Mouse (Mus musculus): ENCODE results near the gene P3h1. TPM values are rescaled to one million over a fixed set of nuclear protein-coding genes. Genes with fewer than 3 reads are reported as not detected.
A peak's percentile ranks its signal among the peaks of the same experiment; 100 is the strongest.

The P3h1 gene
- polyA plus RNA-seq, 1 experiment from 2014 or later = 40.4 TPM

DNA sequence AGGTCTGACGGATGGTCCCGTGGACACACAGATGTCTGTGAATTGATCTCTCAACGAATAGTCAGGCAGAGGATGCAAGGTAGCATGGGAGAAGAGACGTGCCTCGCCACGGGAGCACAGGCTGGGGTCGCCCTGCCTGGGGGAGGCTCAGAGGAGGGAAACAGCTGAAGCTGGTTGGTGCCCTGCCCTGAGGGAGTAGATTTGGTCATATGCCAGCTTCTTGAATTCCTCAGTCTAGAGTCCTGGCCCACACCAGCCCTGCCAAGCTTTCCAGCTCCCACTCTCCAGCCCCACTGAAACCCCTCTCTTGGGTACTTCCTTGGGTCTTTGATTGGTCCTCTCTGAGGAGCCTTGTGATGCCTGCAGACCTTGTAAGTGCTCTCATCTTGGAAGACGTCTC, 16.0 kb upstream of the P3h1 start:
- 64% methylated on average over 8 of the region's 8 CpGs for WGBS
- H3K4me1 ChIP-seq (ENCODE audit: insufficient read depth) = no peaks in the 10 kb centered on the region
- no peak overlapping the region for H3K27ac ChIP-seq (ENCODE audit: low read depth)
- H3K4me3 ChIP-seq (ENCODE audit: low read depth, low read length) = no peak overlapping the region
- no peak overlapping the region for H3K4me2 ChIP-seq
- peak; percentile 43; the same call in 1 of the 2 replicates for ATAC-seq (ENCODE audit: insufficient read depth)
- peak; percentile 49 for DNase-seq
- no peaks in the 10 kb centered on the region for H3K9me3 ChIP-seq (ENCODE audit: low read depth, low read length)
- no peaks in the 10 kb centered on the region for H3K36me3 ChIP-seq (ENCODE audit: insufficient read depth)
- H3K27me3 ChIP-seq (ENCODE audit: insufficient read depth, low read length) = no peaks in the 10 kb centered on the region
- TF ChIP-seq CTCF (IDR thresholded peaks at IDR 0.05; ENCODE audit: low read depth) = no peak
- H3K9ac ChIP-seq = no peak overlapping the region

- Histone ChIP-seq H3K27ac (ENCODE audit: low read depth) (no peak within 1 kb of the TSS), H3K9me3 (ENCODE audit: low read depth, low read length) (no peaks in the 10 kb centered on the region), H3K27me3 (ENCODE audit: insufficient read depth, low read length) (no peaks in the 10 kb centered on the region), H3K9ac (no peak within 1 kb of the TSS), H3K4me3 (ENCODE audit: low read depth, low read length) (no peak within 1 kb of the TSS), H3K4me2 (no peak within 1 kb of the TSS), H3K4me1 (ENCODE audit: insufficient read depth) (no peaks in the 10 kb centered on the region), H3K36me3 (ENCODE audit: insufficient read depth) (peaks cover 3% of the 10 kb centered on the region)
- ATAC-seq (ENCODE audit: insufficient read depth) (peak; percentile 32; the same call in 1 of the 2 replicates), DNase-seq (peak; percentile 36)
- no peak for TF ChIP-seq CTCF (IDR thresholded peaks at IDR 0.05; ENCODE audit: low read depth)
- WGBS = 10% methylated on average over 11 of the region's 11 CpGs
These were observed 14.5 kb upstream of the P3h1 start, which contains the start of gene Tmem269 for GRCm38 (mm10) chr4:119218169-119218568. Tmem269 (minus strand) TSS chr4:119218217.

DNA sequence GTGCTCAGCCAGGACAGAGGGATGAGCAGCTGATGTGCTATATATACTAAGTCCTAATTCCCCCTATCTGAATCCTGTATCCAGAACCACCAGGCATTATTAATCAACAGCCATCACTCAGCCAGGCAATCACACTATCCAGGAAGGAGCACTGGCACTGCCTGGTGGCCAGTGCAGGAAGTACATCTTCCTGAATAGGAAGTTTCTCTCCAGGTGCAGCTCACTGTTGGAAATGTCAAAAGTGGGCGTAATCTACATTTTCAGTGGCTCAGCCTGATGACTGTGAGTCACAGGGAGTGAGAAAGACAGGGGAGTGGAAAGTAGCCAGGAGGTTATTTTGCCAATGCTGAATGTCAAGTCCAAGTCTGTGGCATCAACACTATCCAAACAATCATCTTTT, 9.0 kb upstream of the P3h1 start:
- Histone ChIP-seq H3K9ac (no peak overlapping the region), H3K27ac (ENCODE audit: low read depth) (no peak overlapping the region), H3K27me3 (ENCODE audit: insufficient read depth, low read length) (no peaks in the 10 kb centered on the region), H3K9me3 (ENCODE audit: low read depth, low read length) (no peaks in the 10 kb centered on the region), H3K36me3 (ENCODE audit: insufficient read depth) (peaks cover 52% of the 10 kb centered on the region), H3K4me1 (ENCODE audit: insufficient read depth) (no peaks in the 10 kb centered on the region), H3K4me2 (no peak overlapping the region), H3K4me3 (ENCODE audit: low read depth, low read length) (no peak overlapping the region)
- WGBS = 90% methylated on average over 1 of the region's 1 CpGs
- ATAC-seq (ENCODE audit: insufficient read depth) (no peak), DNase-seq (peak; percentile 37)
- peak; percentile 77 for TF ChIP-seq CTCF (IDR thresholded peaks at IDR 0.05; ENCODE audit: low read depth)

DNA sequence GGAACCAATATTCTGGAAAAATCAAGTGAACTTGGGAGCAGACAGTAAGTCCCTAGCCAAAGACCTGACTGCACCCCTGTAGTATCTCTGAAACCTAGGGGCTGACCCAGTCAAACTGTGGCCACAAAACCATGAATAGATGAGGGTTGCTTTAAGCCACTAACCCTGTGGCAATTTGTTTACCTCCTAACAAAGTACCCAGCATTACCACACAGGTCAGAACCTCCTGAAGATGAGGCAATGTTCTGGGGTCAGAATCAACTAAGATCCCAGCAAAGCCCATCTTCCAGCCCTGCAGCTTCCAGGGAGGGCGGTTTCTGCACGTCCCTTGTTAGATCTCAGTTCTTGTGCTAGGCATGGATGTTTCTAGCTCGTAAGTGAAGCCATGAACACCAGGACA, 8.2 kb upstream of the P3h1 start:
- 93% methylated on average over 3 of the region's 3 CpGs for WGBS
- Histone ChIP-seq H3K4me3 (ENCODE audit: low read depth, low read length) (no peak overlapping the region), H3K27ac (ENCODE audit: low read depth) (no peak overlapping the region), H3K36me3 (ENCODE audit: insufficient read depth) (peaks cover 52% of the 10 kb centered on the region), H3K4me1 (ENCODE audit: insufficient read depth) (no peaks in the 10 kb centered on the region), H3K9ac (no peak overlapping the region), H3K9me3 (ENCODE audit: low read depth, low read length) (no peaks in the 10 kb centered on the region), H3K27me3 (ENCODE audit: insufficient read depth, low read length) (no peaks in the 10 kb centered on the region), H3K4me2 (no peak overlapping the region)
- TF ChIP-seq CTCF (IDR thresholded peaks at IDR 0.05; ENCODE audit: low read depth) = no peak
- ATAC-seq (ENCODE audit: insufficient read depth) (no peak), DNase-seq (no peak)

- Histone ChIP-seq H3K27ac (ENCODE audit: low read depth) (no peak overlapping the region), H3K36me3 (ENCODE audit: insufficient read depth) (peaks cover 52% of the 10 kb centered on the region)
These were observed 7.0 kb upstream of the P3h1 start for GRCm38 (mm10) chr4:119225719-119226118.

GRCm38 (mm10) chr4:119226751-119227150, 6.0 kb upstream of the P3h1 start:
- 0 out of 2 replicates have a peak, but pooled peaks cover 3% of the 10 kb centered on the region for H3K4me1 ChIP-seq (ENCODE audit: insufficient read depth)
- H3K36me3 ChIP-seq (ENCODE audit: insufficient read depth) = peaks cover 52% of the 10 kb centered on the region

More at GRCm38 (mm10) chr4:119225719-119226118, 7.0 kb upstream of the P3h1 start:
- ATAC-seq (ENCODE audit: insufficient read depth) = no peak
- Histone ChIP-seq H3K4me2 (no peak overlapping the region), H3K9me3 (ENCODE audit: low read depth, low read length) (no peaks in the 10 kb centered on the region), H3K4me3 (ENCODE audit: low read depth, low read length) (no peak overlapping the region), H3K4me1 (ENCODE audit: insufficient read depth) (no peaks in the 10 kb centered on the region), H3K27me3 (ENCODE audit: insufficient read depth, low read length) (no peaks in the 10 kb centered on the region), H3K9ac (no peak overlapping the region)
- no peak for DNase-seq
- 89% methylated on average over 9 of the region's 9 CpGs for WGBS
- no peak for TF ChIP-seq CTCF (IDR thresholded peaks at IDR 0.05; ENCODE audit: low read depth)

GRCm38 (mm10) chr4:119233256-119233901, 664 bp downstream of the P3h1 start:
- peak overlapping the region; percentile 84 for H3K4me2 ChIP-seq
- TF ChIP-seq CTCF (IDR thresholded peaks at IDR 0.05; ENCODE audit: low read depth) = peak; percentile 60
- H3K27me3 ChIP-seq (ENCODE audit: insufficient read depth, low read length) = no peaks in the 10 kb centered on the region
- DNase-seq (peak; percentile 89), ATAC-seq (ENCODE audit: insufficient read depth) (peak; percentile 53)
- H3K36me3 ChIP-seq (ENCODE audit: insufficient read depth) = peaks cover 25% of the 10 kb centered on the region; the same call in 1 of the 2 replicates
- H3K4me1 ChIP-seq (ENCODE audit: insufficient read depth) = 0 out of 2 replicates have a peak, but pooled peaks cover 4% of the 10 kb centered on the region
- H3K27ac ChIP-seq (ENCODE audit: low read depth) = peak overlapping the region; percentile 54
- peak overlapping the region; percentile 91 for H3K4me3 ChIP-seq (ENCODE audit: low read depth, low read length)
- H3K9ac ChIP-seq = peak overlapping the region; percentile 68
- no peaks in the 10 kb centered on the region for H3K9me3 ChIP-seq (ENCODE audit: low read depth, low read length)
- WGBS = under 1% methylated on average over 36 of the region's 36 CpGs

More at GRCm38 (mm10) chr4:119226751-119227150, 6.0 kb upstream of the P3h1 start:
- ATAC-seq (ENCODE audit: insufficient read depth) (no peak), DNase-seq (no peak)
- WGBS = 90% methylated on average over 11 of the region's 11 CpGs
- Histone ChIP-seq H3K27me3 (ENCODE audit: insufficient read depth, low read length) (no peaks in the 10 kb centered on the region), H3K4me2 (no peak overlapping the region), H3K4me3 (ENCODE audit: low read depth, low read length) (no peak overlapping the region), H3K9ac (no peak overlapping the region), H3K27ac (ENCODE audit: low read depth) (no peak overlapping the region), H3K9me3 (ENCODE audit: low read depth, low read length) (no peaks in the 10 kb centered on the region)
- TF ChIP-seq CTCF (IDR thresholded peaks at IDR 0.05; ENCODE audit: low read depth) = no peak
